Mouse (Mus musculus) lung, adult 2 months (tissue): ENCODE results near the gene Pitpnc1. TPM values are rescaled to one million over a fixed set of nuclear protein-coding genes. Genes with fewer than 3 reads are reported as not detected.
"Not testable (repeated sequence)": the region's sequence is repeated elsewhere in the genome, so short reads cannot be mapped to it uniquely, and the experiment has no call there.

ENCODE experiments used
- DNase-seq: peaks from one replicate; pipeline ENCODE4 v3.0.0; 2022
- H3K4me1 ChIP-seq: fragments of 200-500 bp; 2 replicates; pipeline ENCODE4 v1.6.1; 2011; ENCODE audit warnings: low read length; ENCODE audit not compliant: control insufficient read depth, insufficient read depth
- H3K4me3 ChIP-seq: fragments of 200-500 bp; replicated peaks from 2 replicates; pipeline ENCODE3; 2011; ENCODE audit warnings: low read depth, mild to moderate bottlenecking, control low read depth, low read length; ENCODE audit errors: extremely low read depth
- CTCF ChIP-seq: fragments of 200-500 bp; IDR thresholded peaks from 2 replicates; pipeline ENCODE4 v1.5.1; 2011; ENCODE audit warnings: mild to moderate bottlenecking, low read length, control low read depth; ENCODE audit not compliant: insufficient read depth
- POLR2A ChIP-seq: fragments of 200-500 bp; IDR thresholded peaks from 2 replicates; pipeline ENCODE4 v1.6.1; 2011; ENCODE audit warnings: low read depth, mild to moderate bottlenecking, control low read depth, low read length, borderline replicate concordance; ENCODE audit errors: extremely low read depth
- WGBS: fragments of 180-500 bp; shearing (Covaris S2); methylation state at CpG from one replicate; pipeline ENCODE4 v1.1.7; 2018; 5-methylcytosine and 5-hydroxymethylcytosine counted together
- polyA plus RNA-seq: library from polyadenylated mRNA; depleted of rRNA; stranded (reverse); fragments of >200 nt; gene quantifications from 2 replicates; pipeline ENCODE4 v1.2.3, GENCODE M21; 2012; rRNA removed

Gene Pitpnc1
- polyA plus RNA-seq, result 27.2 and 39.0 TPM in 2 replicates

DNA sequence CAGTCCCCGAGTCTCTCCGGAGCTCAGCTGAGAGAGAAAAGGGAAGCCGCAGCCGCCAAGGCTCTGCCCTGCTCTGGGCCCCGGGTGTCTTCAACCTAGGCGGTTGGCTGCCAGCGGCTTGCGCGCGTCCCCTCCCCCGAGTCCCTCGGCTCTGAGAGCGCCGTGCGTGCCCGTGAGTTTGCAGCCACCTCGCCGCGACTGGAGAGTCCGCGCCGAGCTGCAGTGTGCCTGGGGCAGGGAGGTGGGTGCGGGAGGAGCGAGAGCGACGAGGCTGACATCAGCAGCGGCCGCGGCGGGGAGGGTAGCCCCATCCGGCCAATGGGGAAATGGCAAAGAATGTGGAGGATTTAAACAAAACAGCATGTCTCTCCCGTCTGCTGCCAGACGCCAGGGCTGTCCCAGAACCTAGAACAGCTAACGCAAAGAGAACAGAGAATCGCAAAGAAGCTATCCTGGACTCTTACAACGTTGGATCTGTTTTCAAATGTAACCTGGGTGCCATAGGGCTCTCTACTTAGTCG is at the start of gene Pitpnc1:
TSS of gene Pitpnc1 (minus strand) at position 179 of the 521 bp plus-strand sequence.
- DNase-seq, result peak; percentile 81
- no peak for TF ChIP-seq CTCF
- peak; percentile 87 for TF ChIP-seq POLR2A
- under 1% methylated on average over 37 of the region's 37 CpGs for WGBS

DNA sequence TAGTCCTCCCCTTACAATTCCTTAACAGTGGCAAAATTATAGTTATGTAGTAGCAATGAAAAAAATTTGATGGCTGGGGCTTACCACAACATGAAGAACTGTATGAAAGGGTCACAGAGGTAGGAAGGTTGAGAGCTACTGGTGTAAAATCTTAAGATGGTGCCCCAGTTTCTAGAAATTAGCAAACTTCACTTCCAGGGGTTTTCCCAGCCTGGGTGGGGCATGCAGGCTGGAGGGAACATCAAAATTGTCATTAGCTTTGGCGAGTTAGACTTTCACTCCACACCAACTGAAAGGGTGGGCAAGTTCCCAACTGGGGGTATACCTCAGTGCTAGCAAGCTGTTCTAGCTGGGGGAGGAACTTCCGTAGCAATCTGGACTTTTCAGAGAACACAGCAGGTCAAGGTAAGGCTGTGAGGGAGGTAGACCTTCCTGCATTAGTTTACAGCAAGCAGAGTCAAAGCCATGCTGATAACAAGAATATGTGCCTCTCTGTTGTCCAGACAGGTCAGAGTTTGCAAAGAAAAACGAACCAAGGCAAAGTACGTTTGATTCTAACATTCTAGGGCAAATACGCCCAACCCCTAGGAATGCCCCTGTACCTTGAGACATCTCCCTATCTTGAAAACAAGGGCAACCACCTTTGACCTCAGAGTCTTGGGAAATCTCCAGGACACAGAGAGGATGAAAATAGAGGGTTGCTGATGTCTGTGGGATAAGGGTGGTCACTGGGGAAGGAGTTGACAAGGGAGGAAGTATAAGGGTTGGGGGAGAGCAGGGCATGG is 48.3 kb upstream of the Pitpnc1 start:
- WGBS, result 72% methylated on average over 5 of the region's 5 CpGs
- TF ChIP-seq CTCF (no peak), POLR2A (no peak)
- Histone ChIP-seq H3K4me3 (no peak overlapping the region), H3K4me1 (no peaks in the 10 kb centered on the region)
- DNase-seq, result no peak

More for the DNA sequence above, at the start of gene Pitpnc1:
- H3K4me1 ChIP-seq, result peaks cover 5% of the 10 kb centered on the region
- peak within 1 kb of the TSS; percentile 78 for H3K4me3 ChIP-seq

DNA sequence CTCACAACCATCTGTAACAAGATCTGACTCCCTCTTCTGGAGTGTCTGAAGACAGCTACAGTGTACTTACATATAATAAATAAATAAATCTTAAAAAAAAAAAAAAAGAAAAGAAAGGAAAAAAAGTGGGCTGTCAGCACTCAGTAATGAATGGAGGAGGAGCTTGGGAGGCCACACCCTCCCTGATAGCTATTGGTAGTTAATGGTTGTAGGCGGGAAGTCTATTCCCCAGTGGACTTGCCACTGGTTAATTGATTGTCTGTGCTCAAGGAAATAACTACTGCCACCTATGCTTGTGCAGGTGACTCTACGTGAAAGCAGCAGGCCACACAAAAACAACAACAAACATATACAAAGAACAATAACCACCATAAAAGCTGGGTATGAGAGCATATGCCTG is 45.9 kb upstream of the Pitpnc1 start:
- Histone ChIP-seq H3K4me3 (no peak overlapping the region), H3K4me1 (no peaks in the 10 kb centered on the region)
- WGBS, result 92% methylated on average over 2 of the region's 2 CpGs
- no peak for DNase-seq
- no peak for TF ChIP-seq POLR2A
- TF ChIP-seq CTCF, result no peak

DNA sequence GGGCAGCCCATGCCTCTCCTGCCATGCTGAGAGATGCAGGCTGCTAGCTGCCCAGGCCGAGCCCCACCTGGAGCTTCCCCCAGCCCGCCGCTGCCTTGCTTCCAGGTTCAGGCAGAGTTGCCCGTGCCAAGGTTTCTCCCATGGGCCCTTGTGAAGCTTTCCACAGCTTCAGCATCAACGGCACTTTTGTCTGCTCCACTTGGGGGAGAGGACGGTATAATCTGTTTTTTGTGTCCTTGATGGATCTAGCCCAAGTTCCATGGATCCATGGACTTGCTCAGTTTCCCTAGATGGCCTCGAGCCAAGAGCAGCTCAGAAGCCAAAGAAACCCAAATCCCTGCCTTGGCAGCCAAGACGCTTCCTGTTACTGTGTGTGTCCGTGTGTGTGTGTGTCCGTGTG is 42.5 kb upstream of the Pitpnc1 start:
- WGBS, result 41% methylated on average over 10 of the region's 10 CpGs
- DNase-seq, result no peak
- TF ChIP-seq CTCF, result no peak
- TF ChIP-seq POLR2A, result no peak
- Histone ChIP-seq H3K4me1 (no peaks in the 10 kb centered on the region), H3K4me3 (no peak overlapping the region)

- DNase-seq, result peak; percentile 56
- H3K4me3 ChIP-seq, H3K4me1 ChIP-seq: not testable (repeated sequence)
- TF ChIP-seq CTCF, result peak; percentile 94
- 45% methylated on average over 5 of the region's 5 CpGs for WGBS
Observed at GRCm38 (mm10) chr11:107511954-107512353, 41.5 kb upstream of the Pitpnc1 start.

- Histone ChIP-seq H3K4me1 (no peaks in the 10 kb centered on the region), H3K4me3 (no peak overlapping the region)
- DNase-seq, result peak; percentile 17
- TF ChIP-seq CTCF (no peak), POLR2A (no peak)
- WGBS, result 4% methylated on average over 18 of the region's 18 CpGs
Observed at GRCm38 (mm10) chr11:107510362-107511269, 40.1 kb upstream of the Pitpnc1 start.

DNA sequence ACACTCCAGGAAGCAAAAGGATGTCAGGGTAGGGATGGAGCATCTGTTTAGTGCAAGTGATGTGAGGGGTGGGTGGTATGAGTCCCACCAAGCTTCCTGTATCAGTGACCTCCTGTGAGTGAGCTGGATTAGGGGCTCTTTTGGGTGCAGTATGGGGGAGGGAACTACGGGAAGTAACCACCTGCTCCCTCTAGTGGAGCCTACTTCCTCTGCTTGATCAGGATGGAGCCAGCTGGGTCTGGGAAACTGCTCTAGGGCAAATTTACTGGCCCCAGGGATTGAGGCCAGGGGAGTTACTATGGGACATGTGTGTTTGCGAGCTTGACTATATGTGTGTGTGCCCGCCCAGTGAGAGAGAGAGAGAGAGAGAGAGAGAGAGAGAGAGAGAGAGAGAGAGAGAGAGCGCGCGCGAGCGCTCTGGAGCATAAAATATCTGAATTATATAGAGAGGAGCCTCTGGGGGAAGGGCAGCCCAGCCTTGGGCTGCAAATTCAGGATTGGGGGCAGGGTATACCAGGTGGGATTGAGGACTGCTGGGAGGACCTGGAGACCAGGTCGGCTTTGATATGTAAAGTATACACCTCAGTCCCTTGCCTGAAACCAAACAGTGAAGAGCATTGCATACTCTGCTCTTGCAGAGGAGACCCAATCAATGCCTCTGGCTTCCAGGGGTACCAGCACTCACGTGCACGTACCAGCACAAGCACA is 39.3 kb upstream of the Pitpnc1 start:
- H3K4me1 ChIP-seq, result no peaks in the 10 kb centered on the region
- TF ChIP-seq POLR2A (no peak), CTCF (peak; percentile 35)
- DNase-seq, result no peak
- 25% methylated on average over 11 of the region's 11 CpGs for WGBS
- no peak overlapping the region for H3K4me3 ChIP-seq

GRCm38 (mm10) chr11:107506260-107506659 is 35.8 kb upstream of the Pitpnc1 start:
- TF ChIP-seq POLR2A (no peak), CTCF (peak; percentile 27; the same call in 1 of the 2 replicates)
- Histone ChIP-seq H3K4me1 (no peaks in the 10 kb centered on the region), H3K4me3 (no peak overlapping the region)
- peak; percentile 14 for DNase-seq
- 62% methylated on average over 1 of the region's 1 CpGs for WGBS

- H3K4me1 ChIP-seq, DNase-seq, H3K4me3 ChIP-seq: not testable (repeated sequence)
- WGBS, result 92% methylated on average over 3 of the region's 4 CpGs
Observed at GRCm38 (mm10) chr11:107504364-107504763, 33.9 kb upstream of the Pitpnc1 start.
